Mouse (Mus musculus): Measurements from ENCODE around the gene Gm1113. TPM values are rescaled to one million over a fixed set of nuclear protein-coding genes. Genes with fewer than 3 reads are reported as not detected.

Gene Gm1113
- total and polyA plus RNA-seq, 2 experiments: not detected

DNA sequence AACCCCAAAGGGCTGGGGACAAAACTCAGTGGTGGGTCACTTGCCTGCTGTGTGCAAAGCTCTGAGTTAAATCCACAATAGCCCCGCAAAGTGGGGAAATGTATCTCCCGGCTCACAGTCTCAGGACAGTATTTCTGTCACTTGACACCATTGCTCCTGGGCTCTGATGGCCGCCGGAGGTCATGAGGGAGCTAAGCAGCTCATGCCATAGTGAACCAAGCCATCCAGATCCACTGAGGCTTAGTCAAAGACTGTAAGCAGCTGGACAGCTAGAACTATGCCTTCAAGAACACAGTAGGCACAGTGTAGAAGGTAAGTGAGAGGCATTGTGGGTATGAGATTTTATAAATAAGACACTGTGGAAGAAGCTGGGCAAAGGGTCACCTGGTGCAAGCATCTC lies 23.1 kb downstream of the Gm1113 start:
- 88% methylated on average over 4 of the region's 4 CpGs for WGBS
- H3K79me2 ChIP-seq (ENCODE audit: control insufficient read depth, insufficient read depth, low read length): no peaks in the 10 kb centered on the region
- H3K4me3 ChIP-seq (ENCODE audit: insufficient read depth, low read depth, low read length): no peak overlapping the region
- TF ChIP-seq CTCF (IDR thresholded peaks at IDR 0.05; ENCODE audit: low read depth, low read length) (no peak), POLR2A (IDR thresholded peaks at IDR 0.05; ENCODE audit: extremely low read depth, insufficient read depth, low read length) (no peak)
- no peaks in the 10 kb centered on the region for H3K36me3 ChIP-seq (ENCODE audit: control insufficient read depth, insufficient read depth, low read length)
- DNase-seq (ENCODE audit: extremely low read depth, low read depth, low spot score): no peak
- no peak overlapping the region for H3K27ac ChIP-seq (replicated peaks; ENCODE audit: insufficient read depth, low read depth, low read length)
- no peaks in the 10 kb centered on the region for H3K27me3 ChIP-seq (ENCODE audit: control insufficient read depth, insufficient read depth, low read length)
- H3K4me1 ChIP-seq (ENCODE audit: control insufficient read depth, insufficient read depth, low read length): no peaks in the 10 kb centered on the region
- H3K9ac ChIP-seq (ENCODE audit: low read depth, low read length): no peak overlapping the region

DNA sequence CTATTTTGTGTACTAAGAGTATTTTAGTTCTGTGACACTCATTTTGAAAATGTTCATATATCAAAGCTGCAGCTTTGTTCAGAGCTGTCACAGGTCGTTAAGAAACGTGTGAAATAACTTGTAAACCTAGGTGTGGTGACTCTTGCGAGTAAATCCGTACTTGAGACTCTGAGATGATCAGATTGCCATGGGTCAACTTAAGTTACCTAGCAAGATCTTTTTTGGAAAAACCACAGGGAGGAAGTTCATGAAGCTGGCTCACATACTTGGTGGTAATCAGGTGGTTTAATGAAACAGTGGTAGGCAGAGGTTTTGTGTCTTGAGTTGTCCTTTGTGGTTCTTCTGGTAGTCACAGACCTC lies 24.4 kb downstream of the Gm1113 start:
- H3K36me3 ChIP-seq (ENCODE audit: control insufficient read depth, insufficient read depth, low read length): no peaks in the 10 kb centered on the region
- DNase-seq (ENCODE audit: extremely low read depth, low read depth, low spot score): no peak
- 83% methylated on average over 4 of the region's 4 CpGs for WGBS
- H3K27ac ChIP-seq (replicated peaks; ENCODE audit: insufficient read depth, low read depth, low read length): no peak overlapping the region
- H3K4me1 ChIP-seq (ENCODE audit: control insufficient read depth, insufficient read depth, low read length): no peaks in the 10 kb centered on the region
- H3K79me2 ChIP-seq (ENCODE audit: control insufficient read depth, insufficient read depth, low read length): no peaks in the 10 kb centered on the region
- no peaks in the 10 kb centered on the region for H3K27me3 ChIP-seq (ENCODE audit: control insufficient read depth, insufficient read depth, low read length)
- H3K9ac ChIP-seq (ENCODE audit: low read depth, low read length): no peak overlapping the region
- TF ChIP-seq POLR2A (IDR thresholded peaks at IDR 0.05; ENCODE audit: extremely low read depth, insufficient read depth, low read length) (no peak), CTCF (IDR thresholded peaks at IDR 0.05; ENCODE audit: low read depth, low read length) (no peak)
- no peak overlapping the region for H3K4me3 ChIP-seq (ENCODE audit: insufficient read depth, low read depth, low read length)

- Histone ChIP-seq H3K79me2 (ENCODE audit: control insufficient read depth, insufficient read depth, low read length) (no peaks in the 10 kb centered on the region), H3K4me3 (ENCODE audit: insufficient read depth, low read depth, low read length) (no peak overlapping the region), H3K36me3 (ENCODE audit: control insufficient read depth, insufficient read depth, low read length) (no peaks in the 10 kb centered on the region), H3K27me3 (ENCODE audit: control insufficient read depth, insufficient read depth, low read length) (no peaks in the 10 kb centered on the region), H3K9ac (ENCODE audit: low read depth, low read length) (no peak overlapping the region), H3K4me1 (ENCODE audit: control insufficient read depth, insufficient read depth, low read length) (no peaks in the 10 kb centered on the region), H3K27ac (replicated peaks; ENCODE audit: insufficient read depth, low read depth, low read length) (no peak overlapping the region)
- TF ChIP-seq POLR2A (IDR thresholded peaks at IDR 0.05; ENCODE audit: extremely low read depth, insufficient read depth, low read length) (no peak), CTCF (IDR thresholded peaks at IDR 0.05; ENCODE audit: low read depth, low read length) (no peak)
- no peak for DNase-seq (ENCODE audit: extremely low read depth, low read depth, low spot score)
- 90% methylated on average over 7 of the region's 7 CpGs for WGBS
These were observed 24.9 kb downstream of the Gm1113 start for GRCm38 (mm10) chr9:35493033-35493732.

- TF ChIP-seq POLR2A (IDR thresholded peaks at IDR 0.05; ENCODE audit: extremely low read depth, insufficient read depth, low read length): no peak
- TF ChIP-seq CTCF (IDR thresholded peaks at IDR 0.05; ENCODE audit: low read depth, low read length): no peak
- Histone ChIP-seq H3K4me1 (ENCODE audit: control insufficient read depth, insufficient read depth, low read length) (no peaks in the 10 kb centered on the region), H3K27me3 (ENCODE audit: control insufficient read depth, insufficient read depth, low read length) (no peaks in the 10 kb centered on the region), H3K27ac (replicated peaks; ENCODE audit: insufficient read depth, low read depth, low read length) (no peak overlapping the region), H3K79me2 (ENCODE audit: control insufficient read depth, insufficient read depth, low read length) (no peaks in the 10 kb centered on the region), H3K9ac (ENCODE audit: low read depth, low read length) (no peak overlapping the region), H3K36me3 (ENCODE audit: control insufficient read depth, insufficient read depth, low read length) (no peaks in the 10 kb centered on the region; the same call in 1 of the 2 replicates), H3K4me3 (ENCODE audit: insufficient read depth, low read depth, low read length) (no peak overlapping the region)
- 89% methylated on average over 11 of the region's 11 CpGs for WGBS
- DNase-seq (ENCODE audit: extremely low read depth, low read depth, low spot score): no peak
These were observed 26.8 kb downstream of the Gm1113 start for GRCm38 (mm10) chr9:35491109-35491866.

GRCm38 (mm10) chr9:35488496-35488895 lies 29.6 kb downstream of the Gm1113 start:
- Histone ChIP-seq H3K79me2 (ENCODE audit: control insufficient read depth, insufficient read depth, low read length) (no peaks in the 10 kb centered on the region), H3K4me3 (ENCODE audit: insufficient read depth, low read depth, low read length) (no peak overlapping the region), H3K27me3 (ENCODE audit: control insufficient read depth, insufficient read depth, low read length) (no peaks in the 10 kb centered on the region), H3K9ac (ENCODE audit: low read depth, low read length) (no peak overlapping the region), H3K36me3 (ENCODE audit: control insufficient read depth, insufficient read depth, low read length) (no peaks in the 10 kb centered on the region; the same call in 1 of the 2 replicates), H3K4me1 (ENCODE audit: control insufficient read depth, insufficient read depth, low read length) (no peaks in the 10 kb centered on the region), H3K27ac (replicated peaks; ENCODE audit: insufficient read depth, low read depth, low read length) (no peak overlapping the region)
- 99% methylated on average over 4 of the region's 4 CpGs for whole genome bisulfite sequencing
- no peak for DNase-seq (ENCODE audit: extremely low read depth, low read depth, low spot score)
- no peak for TF ChIP-seq POLR2A (IDR thresholded peaks at IDR 0.05; ENCODE audit: extremely low read depth, insufficient read depth, low read length)
- no peak for TF ChIP-seq CTCF (IDR thresholded peaks at IDR 0.05; ENCODE audit: low read depth, low read length)

DNA sequence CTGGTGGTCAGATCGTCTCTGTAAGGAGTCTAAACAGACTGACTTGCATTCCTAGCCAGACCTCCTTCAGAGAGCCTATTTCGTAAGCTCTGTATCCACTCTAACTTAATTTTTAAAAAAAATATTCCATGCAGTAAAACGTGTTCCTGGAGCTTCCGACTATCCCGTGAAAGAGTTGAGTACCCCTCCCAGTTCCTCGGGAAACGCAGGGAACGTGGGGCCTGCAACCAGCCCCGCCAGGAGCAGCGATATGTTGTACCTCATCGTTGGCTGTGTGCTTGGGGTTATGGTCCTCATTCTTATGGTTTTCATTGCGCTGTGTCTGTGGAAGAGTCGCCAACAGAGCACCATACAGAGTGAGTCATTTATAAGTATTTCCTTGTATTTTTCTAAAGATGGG lies 31.5 kb downstream of the Gm1113 start:
- no peak for DNase-seq (ENCODE audit: extremely low read depth, low read depth, low spot score)
- Histone ChIP-seq H3K4me3 (ENCODE audit: insufficient read depth, low read depth, low read length) (no peak overlapping the region), H3K27me3 (ENCODE audit: control insufficient read depth, insufficient read depth, low read length) (no peaks in the 10 kb centered on the region)

More for the DNA sequence above, 31.5 kb downstream of the Gm1113 start:
- no peaks in the 10 kb centered on the region for H3K4me1 ChIP-seq (ENCODE audit: control insufficient read depth, insufficient read depth, low read length)
- 91% methylated on average over 13 of the region's 13 CpGs for WGBS
- H3K36me3 ChIP-seq (ENCODE audit: control insufficient read depth, insufficient read depth, low read length): no peaks in the 10 kb centered on the region; the same call in 1 of the 2 replicates
- H3K27ac ChIP-seq (replicated peaks; ENCODE audit: insufficient read depth, low read depth, low read length): no peak overlapping the region
- H3K9ac ChIP-seq (ENCODE audit: low read depth, low read length): no peak overlapping the region
- H3K79me2 ChIP-seq (ENCODE audit: control insufficient read depth, insufficient read depth, low read length): no peaks in the 10 kb centered on the region
- no peak for TF ChIP-seq POLR2A (IDR thresholded peaks at IDR 0.05; ENCODE audit: extremely low read depth, insufficient read depth, low read length)
- no peak for TF ChIP-seq CTCF (IDR thresholded peaks at IDR 0.05; ENCODE audit: low read depth, low read length)
